Mouse (Mus musculus) megakaryocyte progenitor cell, adult 5-6 weeks (primary cell): Measurements from ENCODE around the gene Dip2c. TPM values are rescaled to one million over a fixed set of nuclear protein-coding genes. Genes with fewer than 3 reads are reported as not detected.

Source experiments
- ATAC-seq: replicated peaks from 2 replicates; pipeline ENCODE4 v1.8.0; 2016; ENCODE audit warnings: mild to moderate bottlenecking, moderate TSS enrichment, inconsistent platforms; ENCODE audit not compliant: poor library complexity
- total RNA-seq, 2 experiments: library from RNA; stranded (forward) in 1 of 2; stranded (reverse) in 1 of 2; fragments of 157-497, 149-512 nt in 1 of 2; fragments of 200-1000 nt in 1 of 2; gene quantifications; 2 replicates each; pipeline versions ENCODE4 v1.2.3 to v1.2.4; 2015 to 2017

The Dip2c gene
- total RNA-seq (2015) (1.6 and 1.7 TPM in 2 replicates), total RNA-seq (2017) (1.8 and 2.1 TPM in 2 replicates)

DNA sequence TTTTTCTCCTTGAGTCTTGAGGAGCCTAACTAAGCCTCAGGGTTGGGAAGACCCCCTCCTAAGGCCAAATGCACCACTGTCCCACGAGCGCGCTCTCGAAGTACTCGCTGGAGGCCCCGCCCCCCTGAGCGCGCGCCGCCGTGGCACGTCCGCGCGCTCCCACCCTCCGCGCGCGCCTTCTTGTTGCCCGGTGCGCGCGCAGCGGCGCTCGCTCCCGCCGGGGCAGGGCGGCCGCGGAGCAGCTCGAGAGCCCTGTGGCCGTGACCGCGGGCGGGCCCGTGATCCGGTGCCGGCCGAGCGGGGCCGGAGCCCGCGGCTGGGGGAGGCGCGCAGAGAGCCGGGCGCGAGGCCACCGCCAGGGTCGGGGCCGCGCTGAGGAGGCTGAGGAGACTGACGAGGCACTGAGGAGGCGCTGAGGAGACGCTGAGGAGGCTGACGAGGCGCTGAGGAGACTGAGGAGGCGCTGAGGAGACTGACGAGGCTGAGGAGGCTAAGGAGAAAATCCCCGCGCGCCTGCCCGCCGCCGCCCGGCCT, at the start of gene Dip2c:
Gene Dip2c (plus strand): TSS at position 207 of the 534 bp plus-strand sequence.
- ATAC-seq, result peak; percentile 91

- no peak for ATAC-seq
Observed at GRCm38 (mm10) chr13:9227078-9227477, 49.2 kb upstream of the Dip2c start.

DNA sequence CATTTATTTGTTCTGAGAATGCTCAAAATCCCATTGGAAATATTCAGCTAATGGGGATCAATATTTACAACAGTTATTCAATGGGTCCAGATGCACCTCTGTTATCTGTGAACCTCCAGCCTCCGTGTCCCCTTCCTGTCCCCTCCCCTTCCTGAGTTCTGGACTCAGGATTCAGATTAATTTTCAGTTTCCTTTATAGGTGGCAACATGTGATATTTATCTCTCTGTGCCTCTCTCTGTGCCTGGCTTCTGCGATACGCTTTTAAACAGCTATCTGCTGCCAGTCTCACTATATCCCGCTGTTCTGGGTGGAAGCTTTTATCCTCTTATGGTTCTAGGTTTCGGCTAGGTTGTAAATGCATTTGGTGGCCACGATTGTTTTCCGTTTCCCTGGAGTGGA, 38.8 kb upstream of the Dip2c start:
- peak; percentile 92 for ATAC-seq

DNA sequence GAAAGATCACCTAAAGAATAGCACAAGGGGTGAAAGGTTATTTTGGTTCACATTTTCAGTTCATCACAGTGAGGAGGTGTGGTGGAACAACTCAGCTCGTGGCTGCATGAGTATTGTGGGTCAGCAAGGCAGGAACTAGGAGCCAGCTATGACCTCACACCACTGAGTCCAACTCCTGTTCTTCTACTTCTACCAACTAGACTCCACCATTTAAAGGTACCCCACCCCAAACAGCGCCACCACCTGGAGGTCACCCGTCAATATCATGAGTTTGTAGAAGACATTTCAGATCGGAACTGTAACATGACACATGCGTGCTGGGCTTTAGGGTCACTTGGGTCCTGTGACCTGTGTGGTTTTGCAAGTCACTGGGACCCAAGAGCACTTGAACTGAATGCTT, 37.2 kb upstream of the Dip2c start:
- no peak for ATAC-seq

DNA sequence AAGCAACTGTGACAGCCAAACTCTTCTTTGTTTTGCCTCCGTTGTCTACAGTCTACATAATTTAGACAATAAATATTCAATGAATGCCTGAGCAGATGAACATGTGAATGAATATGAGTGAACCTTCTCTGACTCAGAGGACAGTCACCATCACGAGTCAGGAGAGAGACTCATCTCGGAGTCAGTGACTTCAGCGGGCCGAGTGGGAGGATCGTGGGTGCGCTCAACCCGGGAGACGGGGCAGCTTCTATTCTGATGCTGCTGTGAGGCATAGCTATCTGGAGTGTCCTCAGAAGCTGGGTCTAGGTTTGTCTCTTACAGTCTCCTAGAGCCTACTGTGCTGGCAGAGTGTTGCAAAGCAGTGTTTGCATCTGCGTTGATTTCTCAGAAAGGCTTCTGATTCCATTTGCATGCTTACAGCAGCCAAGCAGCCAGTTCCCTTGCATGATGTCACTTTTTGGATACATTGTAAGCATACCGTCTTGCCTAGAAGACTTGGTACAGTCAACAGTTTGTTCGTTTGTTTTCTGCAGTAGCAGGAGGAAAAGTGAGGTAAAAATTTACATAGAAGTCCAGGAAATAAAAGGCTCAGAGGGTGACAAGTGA, 36.6 kb upstream of the Dip2c start:
- ATAC-seq, result no peak

DNA sequence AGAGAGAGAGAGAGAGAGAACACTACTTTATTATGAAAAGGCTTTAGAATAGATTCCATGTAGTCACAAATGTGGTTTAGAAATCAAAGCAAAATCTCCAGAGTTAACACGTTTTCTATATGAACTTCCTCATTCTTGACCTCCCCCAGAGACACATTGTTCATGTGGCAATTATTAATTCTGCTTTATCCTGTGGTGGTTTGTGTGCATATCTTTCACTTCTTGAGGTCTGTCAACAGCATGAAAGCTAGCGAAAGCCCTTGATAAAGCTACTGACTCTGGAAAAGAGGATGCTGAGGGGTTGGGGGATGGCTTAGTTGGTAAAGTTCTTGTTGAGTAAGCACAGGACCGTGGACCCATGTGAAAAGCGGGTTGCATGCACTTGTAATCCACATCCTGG, 14.6 kb upstream of the Dip2c start:
- peak; percentile 71 for ATAC-seq

DNA sequence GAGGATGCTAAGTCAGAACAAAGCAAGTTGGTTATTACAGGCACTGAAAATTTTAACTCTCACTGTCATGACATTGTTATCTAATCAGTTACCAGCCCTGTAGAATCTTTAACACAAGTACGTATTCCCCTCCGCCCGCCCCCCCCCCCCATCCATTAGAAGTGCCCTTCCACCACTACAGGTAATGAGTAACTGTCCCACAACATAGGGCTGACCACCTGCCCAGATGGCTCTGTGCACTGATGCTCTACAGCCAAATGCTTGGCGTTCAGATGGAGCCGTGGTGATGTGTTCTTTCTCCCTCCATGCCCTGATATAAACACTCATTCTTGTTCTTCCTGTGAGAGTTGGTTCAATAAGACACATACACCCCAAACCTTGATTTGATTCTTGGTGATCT, 10.8 kb upstream of the Dip2c start:
- no peak for ATAC-seq

DNA sequence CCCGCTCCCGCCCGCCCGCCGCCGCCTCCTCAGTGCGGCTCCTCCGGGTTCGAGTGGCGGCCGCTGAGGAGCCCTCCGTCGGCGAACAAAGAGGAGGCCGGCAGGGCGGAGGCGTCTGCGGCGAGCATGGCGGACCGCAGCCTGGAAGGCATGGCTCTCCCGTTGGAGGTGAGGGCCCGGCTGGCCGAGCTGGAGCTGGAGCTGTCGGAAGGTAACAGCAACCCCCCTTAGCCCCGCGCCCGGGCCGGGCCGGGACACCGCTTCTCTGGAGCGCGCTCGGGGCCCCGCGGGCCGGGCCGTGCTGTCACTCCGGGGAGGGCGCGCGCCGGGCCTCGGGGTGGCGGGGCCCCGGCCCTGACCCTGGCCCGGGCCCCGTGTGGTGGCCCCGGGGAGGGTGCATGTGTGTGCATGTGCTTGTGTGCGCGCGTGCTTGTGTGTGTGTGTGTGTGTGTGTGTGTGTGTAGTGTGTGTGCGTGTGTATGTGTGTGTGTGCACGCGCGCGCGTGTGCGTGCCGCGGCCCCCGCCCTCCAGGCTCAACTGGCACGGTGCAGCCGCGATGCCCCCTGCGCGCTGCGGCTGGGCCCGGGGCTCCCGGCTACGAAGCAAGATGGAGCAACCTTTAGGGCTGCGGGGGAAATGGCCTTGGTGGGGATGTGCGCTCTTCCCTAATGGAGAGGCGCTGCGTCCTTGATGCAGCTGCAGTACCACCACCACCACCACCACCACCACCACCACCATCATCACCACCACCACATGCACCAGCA, 710 bp downstream of the Dip2c start:
- ATAC-seq, result peak; percentile 22

DNA sequence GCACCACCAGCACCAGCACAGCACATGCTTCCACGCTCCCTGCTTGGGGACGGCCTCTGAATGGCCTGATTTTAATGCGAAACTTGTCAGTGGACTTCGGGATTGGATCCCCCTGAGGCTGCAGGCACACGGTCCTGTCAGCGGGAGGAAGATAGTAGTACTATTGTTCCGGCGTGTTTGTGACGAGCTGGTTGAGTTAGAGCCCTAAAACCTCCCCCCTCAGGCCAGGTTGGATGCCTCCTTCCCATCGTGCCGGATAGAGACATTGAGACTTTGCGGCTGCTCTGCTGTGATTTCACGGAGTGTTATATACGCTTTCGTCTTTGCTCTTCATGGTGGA, 1.3 kb downstream of the Dip2c start:
- no peak for ATAC-seq

DNA sequence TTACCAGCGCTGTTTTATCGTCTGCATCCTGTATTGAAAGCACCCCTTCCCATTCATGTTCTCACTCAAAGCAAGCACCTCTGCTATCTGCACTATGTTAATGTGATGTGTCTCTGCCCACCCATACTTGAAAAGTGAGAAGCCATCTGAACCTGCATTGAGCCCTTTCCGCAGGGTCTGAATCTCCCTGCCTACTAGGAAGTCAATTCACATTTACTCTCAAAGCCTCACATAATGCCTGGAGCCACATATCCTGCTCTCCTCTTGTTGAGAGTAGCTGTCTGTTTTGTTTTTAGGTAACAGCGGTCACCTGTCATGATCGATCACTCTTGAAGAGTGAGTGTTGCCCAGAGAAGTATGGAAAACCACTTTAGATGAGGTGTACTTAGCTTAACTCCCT, 2.3 kb downstream of the Dip2c start:
- no peak for ATAC-seq

DNA sequence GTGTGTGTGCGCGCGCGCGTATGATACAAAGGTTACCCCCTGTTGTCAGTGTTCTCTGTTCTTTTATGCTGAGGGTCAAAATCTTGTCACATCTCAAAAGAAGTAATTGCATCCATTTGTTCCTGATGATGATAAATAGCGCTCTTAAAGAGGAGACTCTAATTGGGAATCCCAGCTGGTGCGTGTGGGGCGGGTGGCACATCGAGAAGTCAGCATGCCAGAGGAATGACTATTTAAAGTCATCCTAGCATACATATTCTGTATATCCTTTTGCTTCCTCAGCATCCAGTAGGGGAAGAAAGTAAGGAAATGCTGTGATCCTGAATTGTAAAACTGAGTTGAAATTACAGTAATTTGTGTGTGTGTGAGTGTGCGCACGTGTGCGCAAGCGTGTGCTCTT, 6.7 kb downstream of the Dip2c start:
- no peak for ATAC-seq

DNA sequence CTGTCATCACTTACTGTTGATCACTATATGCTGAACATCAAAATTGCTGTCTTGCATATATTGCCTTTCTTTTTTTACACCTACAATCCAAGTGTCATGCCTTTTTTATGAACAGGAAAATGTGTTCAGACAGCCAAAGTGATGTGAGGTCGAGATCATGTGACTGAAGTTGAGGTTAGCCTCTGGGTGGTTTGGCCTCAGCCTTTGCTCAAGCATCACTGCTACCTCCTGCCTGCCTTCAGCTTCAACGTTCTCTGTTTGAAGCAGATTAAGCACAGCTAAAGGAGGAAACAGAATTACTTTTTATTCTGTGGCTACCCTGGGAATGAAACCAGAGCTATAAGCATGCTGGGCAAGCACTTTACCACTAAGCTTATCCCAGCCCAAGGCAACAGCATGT, 13.6 kb downstream of the Dip2c start:
- peak; percentile 73 for ATAC-seq

DNA sequence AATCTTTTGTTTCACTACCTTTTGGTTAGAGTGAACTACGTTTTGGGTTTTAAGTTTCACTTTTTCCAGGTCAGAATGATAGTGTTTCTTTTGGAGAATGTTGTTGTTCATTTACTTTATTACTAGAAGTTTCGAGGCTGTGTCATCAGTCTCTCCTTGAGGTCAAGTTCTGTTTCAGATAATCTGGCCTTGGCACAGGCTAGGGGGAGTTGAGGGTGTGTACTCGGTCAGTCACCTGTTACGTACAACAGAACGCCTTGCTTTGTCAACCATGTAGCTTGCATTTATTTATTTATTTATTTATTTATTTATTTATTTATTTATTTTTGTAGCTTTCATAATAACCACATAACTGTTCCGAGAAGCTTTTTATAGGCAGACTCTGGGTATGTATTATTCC, 20.0 kb downstream of the Dip2c start:
- ATAC-seq, result no peak

GRCm38 (mm10) chr13:9297266-9297665, 20.9 kb downstream of the Dip2c start:
- no peak for ATAC-seq

DNA sequence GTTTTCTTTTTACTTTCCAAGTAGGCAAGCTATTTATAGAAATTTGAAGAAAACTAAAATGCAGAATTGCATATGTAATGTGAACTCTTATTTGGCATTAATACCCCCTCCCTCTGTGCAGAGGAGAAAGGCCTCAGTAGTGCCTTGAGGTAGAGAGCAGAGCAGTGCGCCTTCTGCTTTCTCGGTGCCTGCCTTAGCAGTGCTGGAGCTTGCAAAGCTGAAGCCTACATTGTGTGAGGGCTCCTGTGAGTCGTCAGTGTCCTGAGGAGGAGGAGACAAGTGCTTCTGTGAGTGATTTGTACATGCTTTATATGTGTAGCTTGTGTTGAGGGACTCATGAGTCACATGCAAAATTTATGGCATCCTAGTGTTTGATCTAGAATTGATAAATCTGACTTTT, 21.4 kb downstream of the Dip2c start:
- ATAC-seq, result no peak

GRCm38 (mm10) chr13:9299657-9300056, 23.3 kb downstream of the Dip2c start:
- ATAC-seq, result no peak

- no peak for ATAC-seq
Observed at GRCm38 (mm10) chr13:9308863-9309262, 32.5 kb downstream of the Dip2c start.

- ATAC-seq, result no peak
Observed at GRCm38 (mm10) chr13:9310806-9311205, 34.5 kb downstream of the Dip2c start.

- no peak for ATAC-seq
Observed at GRCm38 (mm10) chr13:9312916-9313315, 36.6 kb downstream of the Dip2c start.

DNA sequence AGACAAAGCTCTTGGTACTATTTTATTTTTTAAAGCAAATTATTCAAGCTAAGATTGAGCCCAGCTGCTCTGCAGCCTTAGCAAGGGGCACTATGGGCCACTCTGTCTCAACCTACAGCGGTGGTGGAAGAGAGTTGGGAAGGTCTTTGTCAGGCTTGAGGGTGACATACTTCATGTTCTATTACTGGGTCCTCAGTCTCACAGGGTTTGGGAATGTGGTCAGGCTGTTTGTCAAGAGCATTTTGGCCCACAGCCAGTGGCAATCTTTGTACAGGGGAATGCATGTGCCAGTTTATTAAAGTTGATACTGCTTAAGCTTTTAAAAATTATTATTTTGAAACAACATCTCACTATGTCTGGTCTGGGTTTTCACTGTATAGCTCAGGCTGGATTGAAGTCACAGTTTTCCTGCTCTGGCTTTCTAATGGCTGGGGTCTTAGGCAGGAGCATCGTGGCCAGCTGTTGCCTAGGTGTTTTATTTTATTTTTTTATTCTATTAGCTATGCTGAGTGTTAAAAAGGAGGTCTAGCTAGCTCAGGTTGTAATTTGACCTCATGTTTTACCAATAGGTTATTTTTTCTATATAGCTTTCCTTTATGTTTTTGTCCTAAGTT, 37.9 kb downstream of the Dip2c start:
- no peak for ATAC-seq

DNA sequence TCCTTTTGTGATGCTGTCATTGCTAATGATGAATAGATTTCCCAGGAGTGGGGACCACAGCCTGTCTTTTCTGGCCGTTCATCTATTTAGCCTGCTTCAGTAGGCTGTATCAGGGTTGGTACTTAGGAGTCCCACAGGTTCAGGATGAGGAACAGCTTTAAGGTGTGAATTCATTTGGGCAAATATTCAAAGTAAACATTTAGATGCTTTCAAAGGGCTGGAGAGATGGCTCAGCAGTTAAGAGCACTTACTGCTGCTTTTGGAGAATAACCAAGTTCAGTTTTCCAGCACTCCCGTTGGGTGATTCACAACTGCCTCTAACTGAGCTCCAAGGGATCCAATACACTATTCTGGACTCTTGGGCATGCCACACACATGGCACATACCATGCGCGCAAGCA, 38.4 kb downstream of the Dip2c start:
- no peak for ATAC-seq

DNA sequence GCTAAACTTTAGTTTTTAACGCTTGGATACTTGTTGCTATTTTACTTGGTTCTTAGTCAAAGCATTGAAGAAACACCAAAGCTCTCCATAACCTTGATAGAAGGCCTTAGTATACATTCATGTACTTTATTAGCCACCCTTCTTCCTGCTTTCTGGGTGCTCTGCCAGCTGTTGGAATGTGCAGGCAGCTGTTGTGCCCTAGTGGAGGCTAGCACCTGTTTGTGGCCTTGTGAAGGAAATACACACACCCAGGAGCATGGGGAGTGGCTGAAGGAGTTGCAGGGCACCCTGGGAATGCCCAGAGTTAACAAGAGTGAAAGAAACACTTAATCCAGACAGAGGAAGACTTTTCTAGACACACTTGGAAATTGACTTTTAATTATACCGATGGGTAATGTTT, 43.4 kb downstream of the Dip2c start:
- ATAC-seq, result no peak
